Comparison of ENCODE assay signal across 11 mouse cellular contexts in genomic region chr12:17673729-17674128, GRCm38 (mm10).
"Had no signal": no experiment of that assay in that cellular context is flagged by ENCODE, and none has a peak within 500 bp of the region (broad histone marks: within the 10 kb centered on the region; RNA-seq: fewer than 3 reads in every experiment).

No protein-coding gene starts in this region.

- DNase-seq: kidney, adult 11 months; kidney, adult 9 months; kidney, postnatal 14 days; left cerebral cortex, postnatal 4 days; lung, postnatal 36 days; right cerebral cortex, postnatal 14 days; thymus, adult 2 months; thymus, postnatal 25 days had no signal

- H3K9ac ChIP-seq: liver, embryonic 15.5 days; lung, embryonic 15.5 days had no signal

- H3K4me3 ChIP-seq: liver, embryonic 15.5 days; lung, embryonic 15.5 days had no signal

- H3K36me3 ChIP-seq: liver, embryonic 15.5 days; lung, embryonic 15.5 days had no signal

- H3K27me3 ChIP-seq: liver, embryonic 15.5 days; lung, embryonic 15.5 days had no signal

- H3K4me2 ChIP-seq: liver, embryonic 11.5 days; liver, embryonic 15.5 days; lung, embryonic 15.5 days had no signal

- H3K27ac ChIP-seq: liver, embryonic 15.5 days; lung, embryonic 15.5 days had no signal

- H3K9me3 ChIP-seq: liver, embryonic 15.5 days; lung, embryonic 15.5 days had no signal

- H3K4me1 ChIP-seq: liver, embryonic 15.5 days; lung, embryonic 15.5 days had no signal
